Mouse (Mus musculus) ES-E14 (cell line): ENCODE results near the gene Ncln.

ENCODE experiments used
- MAFK ChIP-seq: IDR thresholded peaks from 2 replicates; pipeline ENCODE4 v1.6.1; 2014; ENCODE audit warnings: mild to moderate bottlenecking, low read depth, low read length, inconsistent platforms; ENCODE audit not compliant: insufficient read depth
- ZC3H11A ChIP-seq: IDR thresholded peaks from 2 replicates; pipeline ENCODE4 v1.6.1; 2012; ENCODE audit warnings: low read depth, mild to moderate bottlenecking, inconsistent platforms, low read length, borderline replicate concordance
- ZNF384 ChIP-seq: IDR thresholded peaks from 2 replicates; pipeline ENCODE4 v1.6.1; 2012; ENCODE audit warnings: low read depth, low read length, inconsistent platforms

DNA sequence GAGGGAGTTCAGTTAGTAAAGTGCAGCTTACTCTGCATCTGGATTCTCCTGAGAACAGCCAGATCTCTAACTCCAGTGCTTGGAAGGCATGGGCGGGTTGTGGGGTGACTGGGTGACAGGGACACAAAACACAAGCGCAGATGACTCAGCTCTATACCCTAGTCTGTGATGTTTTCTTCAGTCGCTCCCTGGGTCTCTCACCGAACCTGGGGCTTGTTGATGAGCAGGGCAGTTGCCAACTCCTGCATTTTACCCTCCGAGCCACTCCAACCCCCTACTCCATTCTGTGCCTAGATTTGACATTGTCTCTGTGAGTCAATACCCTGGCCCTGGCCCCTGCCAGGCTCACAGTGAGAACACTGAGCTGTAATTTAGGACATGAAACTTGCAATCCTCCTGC is 5.7 kb upstream of the Ncln start:
- TF ChIP-seq ZNF384 (no peak), ZC3H11A (no peak), MAFK (no peak)
